Mouse (Mus musculus): Measurements from ENCODE around the gene Acap2. TPM values are rescaled to one million over a fixed set of nuclear protein-coding genes. Genes with fewer than 3 reads are reported as not detected.

The Acap2 gene
- polyA plus RNA-seq, 1 experiment from 2014 or later: 18.4 TPM

- ATAC-seq (ENCODE audit: low read depth): 0 out of 2 replicates have a peak, but pooled peaks have one; percentile 11
- H3K27ac ChIP-seq (ENCODE audit: low read depth, low read length): no peak overlapping the region
- 68% methylated on average over 12 of the region's 12 CpGs for WGBS
- no peaks in the 10 kb centered on the region for H3K27me3 ChIP-seq (ENCODE audit: control insufficient read depth, insufficient read depth, low read length)
- no peaks in the 10 kb centered on the region for H3K4me1 ChIP-seq (ENCODE audit: control insufficient read depth, insufficient read depth, low read length)
- no peak overlapping the region for H3K4me2 ChIP-seq (ENCODE audit: low read depth, low read length)
- H3K9ac ChIP-seq (replicated peaks; ENCODE audit: low read depth, low read length): no peak overlapping the region
- no peaks in the 10 kb centered on the region for H3K36me3 ChIP-seq (ENCODE audit: control insufficient read depth, insufficient read depth, low read length)
- no peak overlapping the region for H3K4me3 ChIP-seq (ENCODE audit: low read depth, low read length)
- no peaks in the 10 kb centered on the region for H3K9me3 ChIP-seq (ENCODE audit: control insufficient read depth, low read length)
These were observed 33.9 kb upstream of the Acap2 start for GRCm38 (mm10) chr16:31234808-31235456.

GRCm38 (mm10) chr16:31234356-31234755 lies 33.3 kb upstream of the Acap2 start:
- H3K9me3 ChIP-seq (ENCODE audit: control insufficient read depth, low read length): no peaks in the 10 kb centered on the region
- no peak overlapping the region for H3K27ac ChIP-seq (ENCODE audit: low read depth, low read length)
- H3K27me3 ChIP-seq (ENCODE audit: control insufficient read depth, insufficient read depth, low read length): no peaks in the 10 kb centered on the region
- no peak overlapping the region for H3K4me2 ChIP-seq (ENCODE audit: low read depth, low read length)
- H3K4me1 ChIP-seq (ENCODE audit: control insufficient read depth, insufficient read depth, low read length): no peaks in the 10 kb centered on the region
- no peak overlapping the region for H3K4me3 ChIP-seq (ENCODE audit: low read depth, low read length)
- no peaks in the 10 kb centered on the region for H3K36me3 ChIP-seq (ENCODE audit: control insufficient read depth, insufficient read depth, low read length)
- no peak overlapping the region for H3K9ac ChIP-seq (replicated peaks; ENCODE audit: low read depth, low read length)
- 46% methylated on average over 3 of the region's 3 CpGs for WGBS
- ATAC-seq (ENCODE audit: low read depth): no peak

GRCm38 (mm10) chr16:31233541-31234339 lies 32.7 kb upstream of the Acap2 start:
- Histone ChIP-seq H3K9ac (replicated peaks; ENCODE audit: low read depth, low read length) (no peak overlapping the region), H3K27me3 (ENCODE audit: control insufficient read depth, insufficient read depth, low read length) (no peaks in the 10 kb centered on the region), H3K4me1 (ENCODE audit: control insufficient read depth, insufficient read depth, low read length) (no peaks in the 10 kb centered on the region), H3K36me3 (ENCODE audit: control insufficient read depth, insufficient read depth, low read length) (no peaks in the 10 kb centered on the region), H3K9me3 (ENCODE audit: control insufficient read depth, low read length) (no peaks in the 10 kb centered on the region), H3K4me3 (ENCODE audit: low read depth, low read length) (no peak overlapping the region), H3K27ac (ENCODE audit: low read depth, low read length) (no peak overlapping the region), H3K4me2 (ENCODE audit: low read depth, low read length) (peak overlapping the region; percentile 17; the same call in 1 of the 2 replicates)
- 27% methylated on average over 20 of the region's 20 CpGs for WGBS
- ATAC-seq (ENCODE audit: low read depth): no peak

- Histone ChIP-seq H3K9me3 (ENCODE audit: control insufficient read depth, low read length) (no peaks in the 10 kb centered on the region), H3K4me2 (ENCODE audit: low read depth, low read length) (peak overlapping the region; percentile 17; the same call in 1 of the 2 replicates), H3K4me1 (ENCODE audit: control insufficient read depth, insufficient read depth, low read length) (no peaks in the 10 kb centered on the region), H3K27ac (ENCODE audit: low read depth, low read length) (no peak overlapping the region), H3K27me3 (ENCODE audit: control insufficient read depth, insufficient read depth, low read length) (no peaks in the 10 kb centered on the region), H3K4me3 (ENCODE audit: low read depth, low read length) (no peak overlapping the region), H3K9ac (replicated peaks; ENCODE audit: low read depth, low read length) (no peak overlapping the region), H3K36me3 (ENCODE audit: control insufficient read depth, insufficient read depth, low read length) (no peaks in the 10 kb centered on the region)
- WGBS: 36% methylated on average over 4 of the region's 4 CpGs
- ATAC-seq (ENCODE audit: low read depth): no peak
These were observed 32.1 kb upstream of the Acap2 start for GRCm38 (mm10) chr16:31233167-31233498.

- H3K27me3 ChIP-seq (ENCODE audit: control insufficient read depth, insufficient read depth, low read length): no peaks in the 10 kb centered on the region
- no peak overlapping the region for H3K4me3 ChIP-seq (ENCODE audit: low read depth, low read length)
- H3K9me3 ChIP-seq (ENCODE audit: control insufficient read depth, low read length): no peaks in the 10 kb centered on the region
- WGBS: 75% methylated on average over 5 of the region's 5 CpGs
- H3K9ac ChIP-seq (replicated peaks; ENCODE audit: low read depth, low read length): no peak overlapping the region
- H3K27ac ChIP-seq (ENCODE audit: low read depth, low read length): no peak overlapping the region
- no peaks in the 10 kb centered on the region for H3K4me1 ChIP-seq (ENCODE audit: control insufficient read depth, insufficient read depth, low read length)
- H3K36me3 ChIP-seq (ENCODE audit: control insufficient read depth, insufficient read depth, low read length): no peaks in the 10 kb centered on the region
- no peak for ATAC-seq (ENCODE audit: low read depth)
- no peak overlapping the region for H3K4me2 ChIP-seq (ENCODE audit: low read depth, low read length)
These were observed 31.6 kb upstream of the Acap2 start for GRCm38 (mm10) chr16:31232491-31233166.

GRCm38 (mm10) chr16:31231591-31231990 lies 30.5 kb upstream of the Acap2 start:
- Histone ChIP-seq H3K27ac (ENCODE audit: low read depth, low read length) (no peak overlapping the region), H3K4me1 (ENCODE audit: control insufficient read depth, insufficient read depth, low read length) (no peaks in the 10 kb centered on the region), H3K9me3 (ENCODE audit: control insufficient read depth, low read length) (no peaks in the 10 kb centered on the region), H3K27me3 (ENCODE audit: control insufficient read depth, insufficient read depth, low read length) (no peaks in the 10 kb centered on the region), H3K36me3 (ENCODE audit: control insufficient read depth, insufficient read depth, low read length) (no peaks in the 10 kb centered on the region), H3K9ac (replicated peaks; ENCODE audit: low read depth, low read length) (no peak overlapping the region), H3K4me3 (ENCODE audit: low read depth, low read length) (no peak overlapping the region), H3K4me2 (ENCODE audit: low read depth, low read length) (no peak overlapping the region)
- ATAC-seq (ENCODE audit: low read depth): no peak
- 72% methylated on average over 5 of the region's 5 CpGs for WGBS

- Histone ChIP-seq H3K27ac (ENCODE audit: low read depth, low read length) (no peak overlapping the region), H3K9ac (replicated peaks; ENCODE audit: low read depth, low read length) (no peak overlapping the region), H3K9me3 (ENCODE audit: control insufficient read depth, low read length) (no peaks in the 10 kb centered on the region), H3K36me3 (ENCODE audit: control insufficient read depth, insufficient read depth, low read length) (no peaks in the 10 kb centered on the region), H3K4me3 (ENCODE audit: low read depth, low read length) (no peak overlapping the region), H3K4me2 (ENCODE audit: low read depth, low read length) (no peak overlapping the region), H3K27me3 (ENCODE audit: control insufficient read depth, insufficient read depth, low read length) (no peaks in the 10 kb centered on the region), H3K4me1 (ENCODE audit: control insufficient read depth, insufficient read depth, low read length) (no peaks in the 10 kb centered on the region)
- 88% methylated on average over 1 of the region's 1 CpGs for WGBS
- ATAC-seq (ENCODE audit: low read depth): no peak
These were observed 26.7 kb upstream of the Acap2 start for GRCm38 (mm10) chr16:31227746-31228145.

GRCm38 (mm10) chr16:31215271-31215670 lies 14.2 kb upstream of the Acap2 start:
- ATAC-seq (ENCODE audit: low read depth): no peak
- 89% methylated on average over 4 of the region's 4 CpGs for WGBS
- Histone ChIP-seq H3K9ac (replicated peaks; ENCODE audit: low read depth, low read length) (no peak overlapping the region), H3K4me2 (ENCODE audit: low read depth, low read length) (no peak overlapping the region), H3K9me3 (ENCODE audit: control insufficient read depth, low read length) (no peaks in the 10 kb centered on the region), H3K4me3 (ENCODE audit: low read depth, low read length) (no peak overlapping the region), H3K36me3 (ENCODE audit: control insufficient read depth, insufficient read depth, low read length) (no peaks in the 10 kb centered on the region), H3K27ac (ENCODE audit: low read depth, low read length) (no peak overlapping the region), H3K4me1 (ENCODE audit: control insufficient read depth, insufficient read depth, low read length) (no peaks in the 10 kb centered on the region), H3K27me3 (ENCODE audit: control insufficient read depth, insufficient read depth, low read length) (no peaks in the 10 kb centered on the region)

- WGBS: 75% methylated on average over 6 of the region's 6 CpGs
- Histone ChIP-seq H3K27me3 (ENCODE audit: control insufficient read depth, insufficient read depth, low read length) (no peaks in the 10 kb centered on the region), H3K4me3 (ENCODE audit: low read depth, low read length) (no peak overlapping the region), H3K36me3 (ENCODE audit: control insufficient read depth, insufficient read depth, low read length) (no peaks in the 10 kb centered on the region), H3K9ac (replicated peaks; ENCODE audit: low read depth, low read length) (no peak overlapping the region), H3K4me1 (ENCODE audit: control insufficient read depth, insufficient read depth, low read length) (no peaks in the 10 kb centered on the region), H3K27ac (ENCODE audit: low read depth, low read length) (no peak overlapping the region), H3K4me2 (ENCODE audit: low read depth, low read length) (no peak overlapping the region), H3K9me3 (ENCODE audit: control insufficient read depth, low read length) (no peaks in the 10 kb centered on the region)
- no peak for ATAC-seq (ENCODE audit: low read depth)
These were observed 12.4 kb upstream of the Acap2 start for GRCm38 (mm10) chr16:31213463-31213862.

Data from neural tube, embryonic 14.5 days (tissue).